Mouse (Mus musculus) forebrain, embryonic 10.5 days (tissue): ENCODE results near the gene Sclt1. TPM values are rescaled to one million over a fixed set of nuclear protein-coding genes. Genes with fewer than 3 reads are reported as not detected.
A peak's percentile ranks its signal among the peaks of the same experiment; 100 is the strongest.

Experiments used
- DNase-seq: peaks from one replicate; pipeline ENCODE4 v3.0.0-alpha.2; 2017; ENCODE audit warnings: low spot score; ENCODE audit errors: extremely low spot score
- H3K27ac ChIP-seq: fragments of 300-500 bp; sonication (generic); 2 replicates; pipeline ENCODE4 v1.5.1; 2016; ENCODE audit warnings: mild to moderate bottlenecking
- H3K27me3 ChIP-seq: fragments of 300-500 bp; sonication (generic); 2 replicates; pipeline ENCODE4 v1.6.1; 2016; ENCODE audit warnings: mild to moderate bottlenecking; ENCODE audit not compliant: poor library complexity, severe bottlenecking
- H3K36me3 ChIP-seq: fragments of 300-500 bp; sonication (generic); replicated peaks from 2 replicates; pipeline ENCODE4 v1.6.1; 2016; ENCODE audit warnings: mild to moderate bottlenecking, moderate library complexity
- H3K4me1 ChIP-seq: fragments of 300-500 bp; sonication (generic); 2 replicates; pipeline ENCODE4 v1.6.1; 2016
- H3K4me3 ChIP-seq: fragments of 300-500 bp; sonication (generic); 2 replicates; pipeline ENCODE4 v1.5.1; 2016; ENCODE audit warnings: mild to moderate bottlenecking, moderate library complexity
- H3K9me3 ChIP-seq: fragments of 300-500 bp; sonication (generic); 2 replicates; pipeline ENCODE4 v1.6.1; 2016; ENCODE audit warnings: mild to moderate bottlenecking, moderate library complexity
- WGBS: fragments of 180-500 bp; shearing (Covaris S2); methylation state at CpG from one replicate; pipeline ENCODE4 v1.1.7; 2016; 5-methylcytosine and 5-hydroxymethylcytosine counted together
- polyA plus RNA-seq: library from polyadenylated mRNA; unstranded; fragments of >200 nt; fragmentation: Nextera tagmentation; extraction: Ambion mirVana; gene quantifications from 2 replicates; pipeline ENCODE4 v1.2.1, GENCODE M21; 2016

Gene Sclt1
- polyA plus RNA-seq, 1 experiment from 2014 or later, result 23.3 TPM

- no peak for DNase-seq
- Histone ChIP-seq H3K27me3 (no peaks in the 10 kb centered on the region), H3K4me3 (no peak overlapping the region), H3K27ac (no peak overlapping the region), H3K4me1 (peaks cover 48% of the 10 kb centered on the region), H3K36me3 (peaks cover 43% of the 10 kb centered on the region), H3K9me3 (no peaks in the 10 kb centered on the region)
- WGBS, result 62% methylated on average over 8 of the region's 8 CpGs
These were observed 160.9 kb downstream of the Sclt1 start for GRCm38 (mm10) chr3:41581436-41581835.

GRCm38 (mm10) chr3:41580401-41581323 lies 161.7 kb downstream of the Sclt1 start:
- no peak for DNase-seq
- Histone ChIP-seq H3K36me3 (peaks cover 42% of the 10 kb centered on the region), H3K4me1 (peaks cover 52% of the 10 kb centered on the region), H3K9me3 (no peaks in the 10 kb centered on the region), H3K27me3 (no peaks in the 10 kb centered on the region), H3K4me3 (no peak overlapping the region), H3K27ac (0 out of 2 replicates have a peak overlapping the region, but pooled peaks have one; percentile 22)
- WGBS, result 45% methylated on average over 14 of the region's 14 CpGs

- Histone ChIP-seq H3K27me3 (no peaks in the 10 kb centered on the region), H3K4me3 (no peak overlapping the region), H3K4me1 (peaks cover 59% of the 10 kb centered on the region), H3K9me3 (no peaks in the 10 kb centered on the region), H3K36me3 (peaks cover 36% of the 10 kb centered on the region), H3K27ac (no peak overlapping the region)
- WGBS, result 20% methylated on average over 4 of the region's 4 CpGs
- DNase-seq, result no peak
These were observed 162.4 kb downstream of the Sclt1 start for GRCm38 (mm10) chr3:41579873-41580272.

GRCm38 (mm10) chr3:41577240-41577639 lies 165.1 kb downstream of the Sclt1 start:
- H3K4me1 ChIP-seq, result peaks cover 85% of the 10 kb centered on the region
- H3K36me3 ChIP-seq, result peaks cover 12% of the 10 kb centered on the region
- H3K4me3 ChIP-seq, result no peak overlapping the region
- no peak for DNase-seq
- WGBS, result 83% methylated on average over 2 of the region's 2 CpGs
- H3K27ac ChIP-seq, result no peak overlapping the region
- no peaks in the 10 kb centered on the region for H3K9me3 ChIP-seq
- H3K27me3 ChIP-seq, result no peaks in the 10 kb centered on the region

Other genes starting within 250 kb of the Sclt1 start
- 19.6 and 21.2 TPM in 2 replicates for gene Jade1, start 186.8 kb downstream of the Sclt1 start, polyA plus RNA-seq
- gene D3Ertd751e, start 97 bp upstream of the Sclt1 start, polyA plus RNA-seq, result 21.0 and 21.6 TPM in 2 replicates